Comparison of ENCODE assay signal across 15 mouse cellular contexts in the genomic region with DNA sequence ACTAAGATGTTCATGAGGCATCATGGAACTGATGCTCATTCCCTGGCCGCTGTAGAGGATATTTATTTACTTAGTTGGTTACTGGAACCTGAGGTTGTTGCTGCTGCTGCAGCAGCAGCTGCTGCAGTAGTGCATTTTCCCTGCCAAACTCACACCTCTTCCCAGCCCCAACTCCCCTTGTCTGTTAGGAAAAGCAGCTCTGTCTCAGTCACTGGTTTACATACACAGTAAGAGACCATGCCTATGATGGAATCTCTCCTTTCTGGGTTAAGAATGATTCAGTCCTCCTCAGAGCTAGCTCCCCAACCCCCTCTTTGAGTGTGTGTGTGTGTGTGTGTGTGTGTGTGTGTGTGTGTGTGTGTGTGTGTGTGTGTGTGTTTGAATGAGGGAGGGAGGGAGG. TPM values are rescaled to one million over a fixed set of nuclear protein-coding genes. Genes with fewer than 3 reads are reported as not detected.
A peak's percentile ranks its signal among the peaks of the same experiment; 100 is the strongest.
DNase-seq lines count a peak whose midpoint lies in the region; ATAC-seq lines count a peak whose summit lies in the region.
"Had no signal": no experiment of that assay in that cellular context is flagged by ENCODE, and none has a peak within 500 bp of the region (broad histone marks: within the 10 kb centered on the region; RNA-seq: fewer than 3 reads in every experiment).

No protein-coding gene starts in this region.

- H3K9ac ChIP-seq in embryonic facial prominence, embryonic 14.5 days (ENCODE audit: low read depth, low read length), result no peak overlapping the region
- H3K9ac ChIP-seq in hindbrain, embryonic 15.5 days, result 0 out of 2 replicates have a peak overlapping the region, but pooled peaks have one; percentile 26
- 0 out of 2 replicates have a peak overlapping the region, but pooled peaks have one; percentile 17 for H3K9ac ChIP-seq in neural tube, embryonic 12.5 days
- no peak overlapping the region for H3K9ac ChIP-seq in kidney, embryonic 14.5 days (ENCODE audit: low read depth, low read length)
- H3K9ac ChIP-seq: liver, postnatal 0 days had no signal

- H3K4me1 ChIP-seq in embryonic facial prominence, embryonic 14.5 days (ENCODE audit: control insufficient read depth, insufficient read depth, low read length), result no peaks in the 10 kb centered on the region
- H3K4me1 ChIP-seq in hindbrain, embryonic 15.5 days (replicated peaks), result peaks cover 9% of the 10 kb centered on the region; the same call in 1 of the 2 replicates
- H3K4me1 ChIP-seq in neural tube, embryonic 12.5 days, result 0 out of 2 replicates have a peak, but pooled peaks cover 4% of the 10 kb centered on the region
- no peaks in the 10 kb centered on the region for H3K4me1 ChIP-seq in kidney, embryonic 14.5 days (ENCODE audit: control insufficient read depth, insufficient read depth, low read length)

- no peaks in the 10 kb centered on the region for H3K36me3 ChIP-seq in embryonic facial prominence, embryonic 14.5 days (ENCODE audit: control insufficient read depth, insufficient read depth, low read length)
- no peaks in the 10 kb centered on the region for H3K36me3 ChIP-seq in hindbrain, embryonic 15.5 days
- no peaks in the 10 kb centered on the region for H3K36me3 ChIP-seq in neural tube, embryonic 12.5 days
- H3K36me3 ChIP-seq in kidney, embryonic 14.5 days (ENCODE audit: control insufficient read depth, insufficient read depth, low read length), result no peaks in the 10 kb centered on the region

- DNase-seq in cerebellum, adult 11-12 months, result peak; percentile 29
- no peak for DNase-seq in embryonic facial prominence, embryonic 14.5 days (ENCODE audit: low spot score)
- no peak for DNase-seq in layer of hippocampus, adult 8-10 months (ENCODE audit: low spot score in 2 of 2)
- no peak for DNase-seq in layer of hippocampus, postnatal 10 days (ENCODE audit: low spot score in 2 of 2)
- DNase-seq: gastrocnemius, postnatal 25 days; heart, postnatal 10 days; liver, postnatal 0 days had no signal

- peak overlapping the region; percentile 67; the same call in 1 of the 2 replicates for H3K4me2 ChIP-seq in embryonic facial prominence, embryonic 14.5 days (ENCODE audit: low read depth, low read length)
- peak overlapping the region; percentile 65 for H3K4me2 ChIP-seq in hindbrain, embryonic 15.5 days
- H3K4me2 ChIP-seq in neural tube, embryonic 12.5 days (replicated peaks), result peak overlapping the region; percentile 76
- H3K4me2 ChIP-seq in kidney, embryonic 14.5 days (replicated peaks; ENCODE audit: low read depth, low read length), result no peak overlapping the region

- H3K27ac ChIP-seq in embryonic facial prominence, embryonic 14.5 days (replicated peaks; ENCODE audit: low read depth, low read length), result no peak overlapping the region
- H3K27ac ChIP-seq in hindbrain, embryonic 15.5 days (replicated peaks), result peak overlapping the region; percentile 90
- no peak overlapping the region for H3K27ac ChIP-seq in neural tube, embryonic 12.5 days
- no peak overlapping the region for H3K27ac ChIP-seq in kidney, embryonic 14.5 days (ENCODE audit: low read depth, low read length)
- H3K27ac ChIP-seq: kidney, postnatal 0 days; stomach, postnatal 0 days had no signal

- H3K27me3 ChIP-seq in embryonic facial prominence, embryonic 14.5 days (replicated peaks; ENCODE audit: control insufficient read depth, insufficient read depth, low read length), result peaks cover 16% of the 10 kb centered on the region; the same call in 1 of the 2 replicates
- H3K27me3 ChIP-seq in hindbrain, embryonic 15.5 days, result no peaks in the 10 kb centered on the region
- H3K27me3 ChIP-seq in neural tube, embryonic 12.5 days (replicated peaks), result no peaks in the 10 kb centered on the region
- H3K27me3 ChIP-seq in kidney, embryonic 14.5 days (ENCODE audit: control insufficient read depth, insufficient read depth, low read length), result peaks cover 17% of the 10 kb centered on the region

- peaks cover 13% of the 10 kb centered on the region; the same call in 1 of the 2 replicates for H3K9me3 ChIP-seq in embryonic facial prominence, embryonic 14.5 days (ENCODE audit: control insufficient read depth, low read length)
- H3K9me3 ChIP-seq in hindbrain, embryonic 15.5 days, result no peaks in the 10 kb centered on the region
- H3K9me3 ChIP-seq in neural tube, embryonic 12.5 days, result no peaks in the 10 kb centered on the region
- H3K9me3 ChIP-seq in kidney, embryonic 14.5 days (ENCODE audit: control insufficient read depth, low read length), result no peaks in the 10 kb centered on the region

- WGBS in embryonic facial prominence, embryonic 14.5 days, result 10% methylated on average over 1 of the region's 1 CpGs
- WGBS in hindbrain, embryonic 15.5 days, result 14% methylated on average over 1 of the region's 1 CpGs
- 6% methylated on average over 1 of the region's 1 CpGs for WGBS in neural tube, embryonic 12.5 days
- 7% methylated on average over 1 of the region's 1 CpGs for WGBS in kidney, embryonic 14.5 days

- H3K4me3 ChIP-seq in embryonic facial prominence, embryonic 14.5 days (ENCODE audit: low read depth, low read length), result no peak overlapping the region; the same call in 1 of the 2 replicates
- peak overlapping the region; percentile 92 for H3K4me3 ChIP-seq in hindbrain, embryonic 15.5 days
- H3K4me3 ChIP-seq in neural tube, embryonic 12.5 days, result peak overlapping the region; percentile 39
- no peak overlapping the region for H3K4me3 ChIP-seq in kidney, embryonic 14.5 days (ENCODE audit: low read length)
- H3K4me3 ChIP-seq: erythroblast, embryonic 14.5 days had no signal

- no peak for ATAC-seq in cerebellum, adult (ENCODE audit: insufficient number of reproducible peaks, low FRiP score, low TSS enrichment)
- no peak for ATAC-seq in embryonic facial prominence, embryonic 14.5 days (ENCODE audit: low read depth)
- no peak for ATAC-seq in hindbrain, embryonic 15.5 days (ENCODE audit: low FRiP score, low read depth)
- no peak for ATAC-seq in neural tube, embryonic 12.5 days (ENCODE audit: low FRiP score, low read depth)
- ATAC-seq in kidney, embryonic 14.5 days (ENCODE audit: low FRiP score, low TSS enrichment), result no peak
- ATAC-seq: liver, postnatal 0 days had no signal

RNA-seq across cellular contexts. Expression of gene Cadm2, which starts 3.5 kb away (rescaled TPM):
- polyA plus RNA-seq in embryonic facial prominence, embryonic 14.5 days (2014; fragmentation: Nextera tagmentation; extraction: Ambion mirVana), result 3.2 and 5.1 TPM in 2 replicates
- 57.6 and 63.8 TPM in 2 replicates for polyA plus RNA-seq in hindbrain, embryonic 15.5 days (2015; fragmentation: Nextera tagmentation; extraction: Ambion mirVana)
- 12.0 and 13.9 TPM in 2 replicates for polyA plus RNA-seq in neural tube, embryonic 12.5 days (2016; fragmentation: Nextera tagmentation; extraction: Ambion mirVana)
- 0.09 and 0.32 TPM in 2 replicates for polyA plus RNA-seq in kidney, embryonic 14.5 days (2014; fragmentation: Nextera tagmentation; extraction: Ambion mirVana)
- total RNA-seq in layer of hippocampus, adult 8-10 months (2022), result 100 to 1,000 TPM; 182 to 194 (median 187) TPM
- 100 to 1,000 TPM; 240 to 263 TPM for total RNA-seq in layer of hippocampus, postnatal 10 days (2021)
- total RNA-seq: megakaryocyte-erythroid progenitor cell, adult 5-6 weeks had no signal
- polyA plus RNA-seq: erythroblast, embryonic 14.5 days; liver, postnatal 0 days had no signal

Comparison
In these comparisons a context has a peak if more than half of its experiments do, and no peak if none do; other contexts are left out.
1. H3K4me3 ChIP-seq: peak in hindbrain, embryonic 15.5 days (single experiment) and neural tube, embryonic 12.5 days (single experiment); none in embryonic facial prominence, embryonic 14.5 days (single experiment) and kidney, embryonic 14.5 days (single experiment).
2. H3K9ac ChIP-seq: peak in hindbrain, embryonic 15.5 days (single experiment) and neural tube, embryonic 12.5 days (single experiment); none in embryonic facial prominence, embryonic 14.5 days (single experiment) and kidney, embryonic 14.5 days (single experiment).